Mouse (Mus musculus) olfactory bulb, adult 2 months (tissue): ENCODE results near the gene Arl15. TPM values are rescaled to one million over a fixed set of nuclear protein-coding genes. Genes with fewer than 3 reads are reported as not detected.

Source experiments
- H3K27ac ChIP-seq: fragments of 200-500 bp; 2 replicates; pipeline ENCODE4 v1.5.1; 2012; ENCODE audit warnings: low read depth, low read length; ENCODE audit not compliant: insufficient read depth
- H3K4me1 ChIP-seq: fragments of 200-500 bp; 2 replicates; pipeline ENCODE4 v1.6.1; 2012; ENCODE audit warnings: low read length; ENCODE audit not compliant: control insufficient read depth, insufficient read depth
- H3K4me3 ChIP-seq: fragments of 200-500 bp; 2 replicates; pipeline ENCODE4 v1.5.1; 2012; ENCODE audit warnings: mild to moderate bottlenecking, low read depth, low read length, moderate library complexity; ENCODE audit not compliant: insufficient read depth
- CTCF ChIP-seq: fragments of 200-500 bp; IDR thresholded peaks from 2 replicates; pipeline ENCODE4 v1.5.1; 2012; ENCODE audit warnings: low read depth, mild to moderate bottlenecking, low read length, moderate library complexity; ENCODE audit not compliant: insufficient read depth
- POLR2A ChIP-seq: fragments of 200-500 bp; IDR thresholded peaks from 2 replicates; pipeline ENCODE4 v1.6.1; 2012; ENCODE audit warnings: mild to moderate bottlenecking, low read depth, low read length, moderate library complexity; ENCODE audit not compliant: insufficient read depth
- WGBS: fragments of 180-500 bp; shearing (Covaris S2); methylation state at CpG from one replicate; pipeline ENCODE4 v1.1.7; 2018; 5-methylcytosine and 5-hydroxymethylcytosine counted together
- polyA plus RNA-seq: library from polyadenylated mRNA; stranded (reverse); fragments of >200 nt; gene quantifications from 2 replicates; pipeline ENCODE4 v1.2.4, GENCODE M21; 2012; ENCODE audit warnings: low replicate concordance; ENCODE audit not compliant: missing spikeins, insufficient read depth, insufficient read length

The Arl15 gene
- polyA plus RNA-seq, 1 experiment = not detected

DNA sequence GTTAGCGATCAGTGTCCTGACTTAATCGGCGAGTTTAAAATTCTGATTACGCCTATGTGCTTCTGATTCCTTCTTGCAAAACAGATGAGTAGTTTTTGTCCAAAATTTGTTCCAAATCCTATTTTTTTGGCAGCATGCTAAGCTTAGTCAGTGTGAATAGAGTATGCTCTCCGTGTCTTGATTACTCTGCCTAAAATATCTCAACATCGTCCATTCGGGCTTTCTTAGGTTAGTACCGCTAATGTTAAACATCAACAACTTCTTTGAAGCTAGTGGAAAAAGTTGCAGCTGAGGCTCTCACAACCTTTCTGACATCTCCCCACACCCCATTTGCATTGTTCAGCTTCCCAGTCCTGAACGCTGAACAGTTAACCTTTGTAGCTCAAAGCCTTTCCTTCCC lies 269.8 kb downstream of the Arl15 start:
- 78% methylated on average over 9 of the region's 9 CpGs for WGBS
- Histone ChIP-seq H3K4me3 (no peak overlapping the region), H3K4me1 (no peaks in the 10 kb centered on the region), H3K27ac (no peak overlapping the region)
- TF ChIP-seq POLR2A = no peak
- TF ChIP-seq CTCF = no peak

DNA sequence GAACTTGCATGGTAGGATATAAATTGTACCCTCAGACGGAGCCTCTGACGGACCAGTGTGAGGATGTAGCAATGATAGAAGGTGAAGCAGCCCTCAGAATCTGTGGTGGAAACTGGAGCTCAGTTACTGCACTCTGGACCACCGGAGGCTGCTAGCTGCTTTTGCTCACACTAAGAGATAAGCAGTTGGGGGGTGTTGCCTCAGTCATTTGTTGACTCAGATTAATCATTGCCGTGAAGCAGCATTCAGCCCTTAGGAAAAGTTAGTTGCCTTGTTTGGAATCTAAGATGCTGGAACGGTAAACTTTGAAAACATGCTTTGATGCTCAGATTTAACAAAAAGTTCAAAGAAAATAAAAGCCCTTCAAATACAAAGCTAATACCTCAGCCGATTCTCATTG lies 270.7 kb downstream of the Arl15 start:
- 53% methylated on average over 6 of the region's 6 CpGs for WGBS
- Histone ChIP-seq H3K4me1 (no peaks in the 10 kb centered on the region), H3K4me3 (no peak overlapping the region), H3K27ac (no peak overlapping the region)
- TF ChIP-seq POLR2A = no peak
- TF ChIP-seq CTCF = no peak

DNA sequence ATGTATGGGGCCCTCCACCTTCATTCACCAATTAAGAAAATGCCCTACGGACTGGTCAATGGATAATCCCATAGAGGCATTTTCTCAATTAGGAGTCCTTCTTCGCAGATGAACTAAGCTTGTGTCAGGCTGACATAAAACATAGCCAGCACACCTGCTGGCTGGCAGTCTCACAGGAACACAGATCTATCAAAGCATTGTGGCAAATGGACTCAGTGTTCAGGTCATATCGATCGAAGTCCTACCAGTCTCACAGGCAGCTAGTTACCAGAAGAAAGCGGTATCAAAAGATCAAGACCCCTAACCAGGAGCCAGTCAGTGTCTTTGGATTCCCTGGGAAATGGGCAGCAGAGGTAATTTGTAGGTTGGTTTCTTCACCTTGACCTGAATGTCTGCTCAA lies 274.1 kb downstream of the Arl15 start:
- no peak for TF ChIP-seq CTCF
- no peak for TF ChIP-seq POLR2A
- Histone ChIP-seq H3K4me1 (no peaks in the 10 kb centered on the region), H3K4me3 (no peak overlapping the region), H3K27ac (no peak overlapping the region)
- WGBS = 84% methylated on average over 5 of the region's 5 CpGs

DNA sequence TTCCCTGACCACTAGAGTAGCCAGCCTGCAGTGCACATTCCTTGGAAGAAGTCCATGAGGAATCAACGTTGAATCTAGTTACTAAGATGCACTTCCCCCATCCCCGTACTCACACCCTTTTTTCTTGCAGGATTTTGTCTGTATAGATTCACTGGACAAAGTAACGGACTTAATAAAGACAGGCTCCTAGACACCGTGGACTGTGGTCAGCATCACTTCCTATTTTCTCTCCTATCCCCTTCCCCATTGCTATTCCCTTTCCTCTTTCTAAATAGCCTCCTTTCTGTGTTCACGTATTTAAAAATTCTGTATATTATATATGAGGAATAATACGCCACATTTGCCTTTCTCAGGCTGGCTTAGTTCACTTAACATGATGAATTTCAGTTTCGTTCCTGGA lies 277.1 kb downstream of the Arl15 start:
- Histone ChIP-seq H3K27ac (no peak overlapping the region), H3K4me3 (no peak overlapping the region), H3K4me1 (no peaks in the 10 kb centered on the region)
- TF ChIP-seq POLR2A (no peak), CTCF (no peak)
- WGBS = 94% methylated on average over 7 of the region's 7 CpGs

DNA sequence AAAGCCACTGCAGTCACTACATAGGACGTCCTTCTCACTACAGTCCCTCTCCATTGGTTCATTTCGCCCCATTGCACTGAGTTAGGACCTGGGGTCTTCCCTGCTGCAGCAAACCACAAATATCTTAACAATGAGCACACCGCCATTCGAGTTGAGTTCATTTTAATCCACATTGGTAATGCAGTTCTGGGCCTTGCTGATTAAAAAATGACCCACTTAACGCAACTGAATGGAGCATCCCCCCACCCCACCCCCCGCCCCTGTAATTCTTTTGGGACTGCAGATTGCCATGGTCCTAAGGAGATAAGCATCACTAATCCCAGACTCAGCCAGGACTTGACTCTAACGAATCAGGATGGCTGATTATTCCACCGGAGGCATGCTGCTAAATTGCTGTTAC lies 280.2 kb downstream of the Arl15 start:
- WGBS = 60% methylated on average over 8 of the region's 8 CpGs
- no peak for TF ChIP-seq POLR2A
- TF ChIP-seq CTCF = no peak
- Histone ChIP-seq H3K4me1 (no peaks in the 10 kb centered on the region), H3K4me3 (no peak overlapping the region), H3K27ac (no peak overlapping the region)

DNA sequence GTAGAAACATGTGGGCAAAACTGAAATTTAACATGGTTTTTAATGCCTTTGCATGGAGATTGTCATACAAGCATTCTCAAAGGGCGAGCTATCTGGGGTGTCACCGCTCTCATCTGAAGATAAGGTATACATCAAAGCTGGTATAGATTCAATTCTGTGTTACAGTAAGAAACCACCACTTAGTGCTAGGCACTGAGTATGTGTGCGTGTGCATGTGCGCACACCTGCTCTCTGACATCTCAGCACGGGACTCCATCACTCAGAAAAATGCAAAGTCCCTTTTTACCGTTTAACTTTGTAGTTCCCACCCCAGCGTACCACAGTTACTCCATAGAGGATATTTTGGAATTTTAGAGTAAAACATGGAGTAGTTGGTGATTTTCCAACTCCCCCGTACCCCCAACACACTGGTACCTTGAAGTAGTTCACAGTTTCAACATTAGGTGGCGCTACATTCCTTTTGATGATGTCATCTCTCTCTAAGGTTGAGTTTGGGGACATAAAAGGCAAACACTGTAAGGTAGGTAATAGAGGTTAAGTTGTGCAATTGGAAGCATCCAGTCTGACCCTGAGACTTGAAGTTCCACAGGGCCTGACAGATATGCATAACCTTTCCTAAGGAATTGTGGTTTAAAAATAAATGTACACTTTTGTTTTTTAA lies 281.5 kb downstream of the Arl15 start:
- TF ChIP-seq CTCF = no peak
- no peak for TF ChIP-seq POLR2A
- no peak overlapping the region for H3K27ac ChIP-seq
- H3K4me3 ChIP-seq = no peak overlapping the region
- WGBS = 74% methylated on average over 9 of the region's 9 CpGs
- no peaks in the 10 kb centered on the region for H3K4me1 ChIP-seq

DNA sequence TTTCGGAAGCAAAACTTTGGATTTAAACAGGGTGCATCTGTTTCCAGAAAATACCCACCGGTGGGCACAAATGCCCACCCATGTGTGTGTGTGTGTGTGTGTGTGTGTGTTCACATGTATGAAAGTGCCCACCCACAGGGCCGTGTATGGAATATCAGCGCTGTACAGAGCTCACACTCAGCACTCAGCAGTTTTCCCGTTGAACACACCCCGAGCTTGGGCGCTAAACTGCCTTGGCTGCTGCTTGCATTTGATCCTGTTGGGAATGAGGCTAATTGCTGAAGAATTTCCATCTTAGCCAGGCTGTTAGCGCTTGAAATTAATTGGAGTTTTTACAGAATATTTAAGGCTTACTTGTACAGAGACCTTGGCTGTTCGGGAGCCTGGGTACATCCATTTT lies 282.9 kb downstream of the Arl15 start:
- H3K27ac ChIP-seq = no peak overlapping the region
- H3K4me1 ChIP-seq = no peaks in the 10 kb centered on the region
- H3K4me3 ChIP-seq = no peak overlapping the region
- WGBS = 62% methylated on average over 9 of the region's 9 CpGs
- TF ChIP-seq POLR2A (no peak), CTCF (no peak)

DNA sequence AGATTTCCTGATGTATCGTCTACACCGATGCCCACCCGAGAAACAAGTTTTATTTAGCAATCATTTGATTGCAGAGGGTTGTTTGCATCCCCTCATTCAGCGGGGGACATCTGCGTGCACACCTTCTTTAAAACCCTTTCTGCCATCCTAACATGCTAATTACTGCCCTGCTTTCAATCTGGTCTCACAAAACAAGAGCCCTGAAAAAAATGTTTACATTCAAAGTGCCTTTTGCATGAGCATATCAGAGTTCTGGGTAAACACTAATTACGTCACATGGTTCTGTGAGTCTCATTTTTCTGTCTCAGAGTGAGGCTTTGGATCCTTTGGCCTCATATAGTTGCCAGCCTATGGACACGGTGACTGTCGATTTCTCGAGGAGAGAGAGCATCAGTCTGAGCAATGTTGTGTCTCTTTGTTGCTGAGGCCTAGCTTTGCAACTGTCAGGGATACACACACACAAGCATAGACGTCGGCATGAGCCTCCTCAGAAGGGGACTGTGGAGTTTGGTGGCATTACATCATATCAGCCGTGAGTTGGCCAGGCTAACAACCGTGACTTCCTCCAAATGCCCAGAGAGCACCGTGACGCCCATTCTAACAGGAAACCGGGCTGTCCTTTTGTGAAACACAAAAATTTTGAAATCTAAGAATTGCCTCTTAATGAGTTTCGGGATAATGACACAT lies 283.4 kb downstream of the Arl15 start:
- Histone ChIP-seq H3K4me3 (no peak overlapping the region), H3K4me1 (no peaks in the 10 kb centered on the region), H3K27ac (no peak overlapping the region)
- no peak for TF ChIP-seq POLR2A
- TF ChIP-seq CTCF = no peak
- 54% methylated on average over 17 of the region's 17 CpGs for WGBS

DNA sequence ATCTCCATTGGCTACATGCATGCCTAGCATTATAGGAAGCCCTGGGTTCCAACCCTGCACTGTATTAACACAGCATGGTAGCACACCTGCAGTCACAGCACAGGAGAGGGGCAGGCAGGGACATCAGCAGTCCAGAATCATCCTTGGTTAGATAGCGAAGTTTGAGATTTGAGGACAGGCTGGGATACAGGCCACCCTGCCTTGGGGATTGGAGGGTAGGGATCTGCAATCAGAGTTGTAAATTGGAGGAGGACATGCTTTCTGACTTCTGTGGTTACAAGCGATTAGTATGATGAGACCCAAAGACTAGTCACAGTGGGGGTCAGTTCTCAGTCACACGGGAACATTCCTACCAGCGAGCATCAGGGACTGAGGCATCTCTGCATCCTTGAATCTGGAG lies 284.5 kb downstream of the Arl15 start:
- no peak overlapping the region for H3K4me3 ChIP-seq
- H3K4me1 ChIP-seq = no peaks in the 10 kb centered on the region
- H3K27ac ChIP-seq = no peak overlapping the region
- no peak for TF ChIP-seq POLR2A
- TF ChIP-seq CTCF = no peak
- 97% methylated on average over 4 of the region's 4 CpGs for WGBS

DNA sequence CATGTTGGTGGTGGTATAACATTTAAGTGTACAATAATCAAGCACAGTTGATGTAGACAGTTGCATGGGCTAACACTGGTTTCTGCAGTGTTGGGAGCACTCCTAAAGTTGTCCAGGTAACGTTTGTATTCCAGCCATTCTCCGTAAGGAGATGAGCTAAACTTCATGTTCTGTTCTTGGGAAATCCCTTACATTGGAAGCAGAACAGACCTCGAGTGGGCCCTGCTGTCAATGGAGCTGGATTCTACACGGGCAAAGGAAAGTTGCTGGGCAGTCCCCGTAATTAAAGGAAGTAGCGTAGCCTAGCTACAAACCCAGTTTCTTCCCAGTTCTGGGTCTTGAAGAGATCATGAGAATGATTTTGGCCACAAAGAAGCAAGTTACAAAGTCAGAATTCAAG lies 285.4 kb downstream of the Arl15 start:
- Histone ChIP-seq H3K4me1 (0 out of 2 replicates have a peak, but pooled peaks cover 2% of the 10 kb centered on the region), H3K4me3 (no peak overlapping the region), H3K27ac (no peak overlapping the region)
- TF ChIP-seq POLR2A = no peak
- TF ChIP-seq CTCF = no peak
- WGBS = 92% methylated on average over 6 of the region's 6 CpGs
